Mouse (Mus musculus) heart, postnatal 0 days (tissue): ENCODE results near the gene Rerg. TPM values are rescaled to one million over a fixed set of nuclear protein-coding genes. Genes with fewer than 3 reads are reported as not detected.

Source experiments
- ATAC-seq: fragments of 200-750 bp; cut with Nextera tagmentation; 2 replicates; pipeline ENCODE4 v1.8.0; 2017; ENCODE audit warnings: low read depth, moderate number of reproducible peaks, moderate library complexity; ENCODE audit not compliant: insufficient read depth
- DNase-seq: peaks from one replicate; pipeline ENCODE4 v3.0.0-alpha.2; 2016; ENCODE audit warnings: low spot score
- H3K27ac ChIP-seq: fragments of 300-500 bp; sonication (generic); 2 replicates; pipeline ENCODE4 v1.5.1; 2014; ENCODE audit warnings: low read depth, mild to moderate bottlenecking
- H3K27me3 ChIP-seq: fragments of 300-500 bp; sonication (generic); 2 replicates; pipeline ENCODE4 v1.6.1; 2014; ENCODE audit warnings: low read length, mixed read lengths; ENCODE audit not compliant: control insufficient read depth, insufficient read depth
- H3K36me3 ChIP-seq: fragments of 300-500 bp; sonication (generic); replicated peaks from 2 replicates; pipeline ENCODE4 v1.6.1; 2014; ENCODE audit warnings: low read length, mixed read lengths; ENCODE audit not compliant: control insufficient read depth, insufficient read depth
- H3K4me1 ChIP-seq: fragments of 300-500 bp; sonication (generic); 2 replicates; pipeline ENCODE4 v1.6.1; 2014; ENCODE audit warnings: antibody characterized with exemption; ENCODE audit not compliant: control insufficient read depth, insufficient read depth
- H3K4me2 ChIP-seq: fragments of 300-500 bp; sonication (generic); 2 replicates; pipeline ENCODE4 v1.6.1; 2014; ENCODE audit warnings: low read depth, mild to moderate bottlenecking, low read length, moderate library complexity
- H3K4me3 ChIP-seq: fragments of 300-500 bp; sonication (generic); 2 replicates; pipeline ENCODE4 v1.5.1; 2014; ENCODE audit warnings: low read depth, low read length
- H3K9ac ChIP-seq: fragments of 300-500 bp; sonication (generic); replicated peaks from 2 replicates; pipeline ENCODE4 v1.6.1; 2014; ENCODE audit warnings: low read depth, low read length, mixed read lengths
- H3K9me3 ChIP-seq: fragments of 300-500 bp; sonication (generic); replicated peaks from 2 replicates; pipeline ENCODE4 v1.6.1; 2016; ENCODE audit warnings: low read length; ENCODE audit not compliant: control insufficient read depth
- CTCF ChIP-seq: IDR thresholded peaks from 2 replicates; pipeline ENCODE4 v1.5.1; 2016; ENCODE audit warnings: antibody characterized with exemption, control low read depth, low read depth
- EP300 ChIP-seq: IDR thresholded peaks from 2 replicates; pipeline ENCODE4 v1.6.1; 2016; ENCODE audit warnings: antibody characterized with exemption, low read depth
- WGBS: fragments of 180-500 bp; shearing (Covaris S2); extraction: QIAGEN DNeasy Blood & Tissue Kit; methylation state at CpG from one replicate; pipeline ENCODE4 v1.1.7; 2014; 5-methylcytosine and 5-hydroxymethylcytosine counted together
- polyA plus RNA-seq: library from polyadenylated mRNA; unstranded; fragments of >200 nt; fragmentation: Nextera tagmentation; extraction: Ambion mirVana; gene quantifications from 2 replicates; pipeline ENCODE4 v1.2.1, GENCODE M21; 2015
- total RNA-seq: library from RNA; depleted of rRNA; stranded (reverse); fragments of >200 nt; gene quantifications from 2 replicates; pipeline ENCODE4 v1.2.3, GENCODE M21; 2014; ENCODE audit warnings: low replicate concordance

Rerg gene
- total and polyA plus RNA-seq, 2 experiments from 2014 or later: 0.88 to 4.3 TPM

- H3K4me3 ChIP-seq: no peak overlapping the region
- H3K9me3 ChIP-seq: no peaks in the 10 kb centered on the region
- H3K4me2 ChIP-seq: no peak overlapping the region
- no peak overlapping the region for H3K27ac ChIP-seq
- no peaks in the 10 kb centered on the region for H3K4me1 ChIP-seq
- no peaks in the 10 kb centered on the region for H3K27me3 ChIP-seq
- 28% methylated on average over 3 of the region's 3 CpGs for WGBS
- no peaks in the 10 kb centered on the region for H3K36me3 ChIP-seq
- 0 out of 2 replicates have a peak, but pooled peaks have one; percentile 23 for TF ChIP-seq EP300
- no peak for TF ChIP-seq CTCF
- ATAC-seq (peak; percentile 91), DNase-seq (peak; percentile 61)
- no peak overlapping the region for H3K9ac ChIP-seq
Measured at GRCm38 (mm10) chr6:137179026-137179425, 8.7 kb upstream of the Rerg start.

- Histone ChIP-seq H3K4me3 (no peak overlapping the region), H3K4me2 (no peak overlapping the region), H3K27me3 (peaks cover 17% of the 10 kb centered on the region), H3K4me1 (no peaks in the 10 kb centered on the region), H3K36me3 (no peaks in the 10 kb centered on the region), H3K9me3 (no peaks in the 10 kb centered on the region), H3K27ac (no peak overlapping the region), H3K9ac (no peak overlapping the region)
- TF ChIP-seq CTCF (no peak), EP300 (no peak)
- DNase-seq: no peak
- no peak for ATAC-seq
- WGBS: 48% methylated on average over 7 of the region's 7 CpGs
Measured at GRCm38 (mm10) chr6:137170646-137171045, 349 bp upstream of the Rerg start.

- WGBS: 2% methylated on average over 48 of the region's 53 CpGs
- Histone ChIP-seq H3K4me3 (peak overlapping the region; percentile 58), H3K4me1 (no peaks in the 10 kb centered on the region), H3K9ac (peak overlapping the region; percentile 53), H3K4me2 (peak overlapping the region; percentile 91), H3K36me3 (no peaks in the 10 kb centered on the region), H3K27me3 (peaks cover 17% of the 10 kb centered on the region), H3K9me3 (no peaks in the 10 kb centered on the region), H3K27ac (0 out of 2 replicates have a peak overlapping the region, but pooled peaks have one; percentile 2)
- peak; percentile 92 for ATAC-seq
- no peak for TF ChIP-seq EP300
- TF ChIP-seq CTCF: peak; percentile 95
- DNase-seq: peak; percentile 81
Measured at GRCm38 (mm10) chr6:137169171-137169968, 927 bp downstream of the Rerg start.

GRCm38 (mm10) chr6:137166843-137167242 lies 3.5 kb downstream of the Rerg start:
- peaks cover 17% of the 10 kb centered on the region for H3K27me3 ChIP-seq
- no peak for ATAC-seq
- H3K36me3 ChIP-seq: no peaks in the 10 kb centered on the region
- 48% methylated on average over 4 of the region's 4 CpGs for WGBS
- no peak overlapping the region for H3K27ac ChIP-seq
- H3K4me2 ChIP-seq: no peak overlapping the region
- H3K4me1 ChIP-seq: no peaks in the 10 kb centered on the region
- H3K9ac ChIP-seq: no peak overlapping the region
- TF ChIP-seq EP300 (no peak), CTCF (no peak)
- no peaks in the 10 kb centered on the region for H3K9me3 ChIP-seq
- no peak for DNase-seq
- no peak overlapping the region for H3K4me3 ChIP-seq

GRCm38 (mm10) chr6:137163571-137163970 lies 6.7 kb downstream of the Rerg start:
- H3K27ac ChIP-seq: no peak overlapping the region
- no peak overlapping the region for H3K4me3 ChIP-seq
- WGBS: 65% methylated on average over 10 of the region's 10 CpGs
- no peak overlapping the region for H3K9ac ChIP-seq
- H3K4me1 ChIP-seq: no peaks in the 10 kb centered on the region
- no peak overlapping the region for H3K4me2 ChIP-seq
- H3K9me3 ChIP-seq: no peaks in the 10 kb centered on the region
- TF ChIP-seq CTCF (no peak), EP300 (no peak)
- DNase-seq (no peak), ATAC-seq (no peak)
- peaks cover 10% of the 10 kb centered on the region; the same call in 1 of the 2 replicates for H3K27me3 ChIP-seq
- H3K36me3 ChIP-seq: no peaks in the 10 kb centered on the region
